Mouse (Mus musculus) MEL (cell line): Measurements from ENCODE around the gene Tead1.

Source experiments
- JUND ChIP-seq: IDR thresholded peaks from 2 replicates; pipeline ENCODE4 v1.6.1; 2011; ENCODE audit warnings: low read depth, mild to moderate bottlenecking, improper control_type of control experiment, low read length
- MYB ChIP-seq: IDR thresholded peaks from 2 replicates; pipeline ENCODE4 v1.6.1; 2011; ENCODE audit warnings: mild to moderate bottlenecking, low read depth, low read length, improper control_type of control experiment
- POLR2A ChIP-seq, 2 experiments: IDR thresholded peaks; 2 replicates each; pipeline ENCODE4 v1.6.1; 2011 to 2012; ENCODE audit warnings: low read length in 2 of 2, mild to moderate bottlenecking in 2 of 2, control low read depth in 1 of 2, improper control_type of control experiment in 1 of 2, low read depth in 1 of 2, moderate library complexity in 1 of 2; ENCODE audit not compliant: control insufficient read depth in 1 of 2, insufficient read depth in 1 of 2, poor library complexity in 1 of 2
- POLR2AphosphoS5 ChIP-seq: IDR thresholded peaks from 2 replicates; pipeline ENCODE4 v1.6.1; 2012; ENCODE audit warnings: low read depth, borderline replicate concordance, mild to moderate bottlenecking, inconsistent platforms, low read length, moderate library complexity, mixed read lengths

- TF ChIP-seq MYB (no peak), POLR2A (IDR thresholded peaks at IDR 0.05; ENCODE audit: control insufficient read depth in 1 of 2, insufficient read depth in 1 of 2, low read depth in 1 of 2, low read length in 2 of 2, poor library complexity in 1 of 2) (no peak), JUND (no peak), POLR2AphosphoS5 (no peak)
Measured at GRCm38 (mm10) chr7:112747187-112747586, 68.1 kb downstream of the Tead1 start.
